Mouse (Mus musculus) spleen, embryonic (tissue): ENCODE measurements around the gene Cutal.

Source experiments
- CTCF ChIA-PET: fragments of 350-600 bp; sonication (Branson Sonifier 250); formaldehyde crosslinking; loops from one replicate; lab custom pipeline; 2022; lab: Charles Lee

Cutal gene

DNA sequence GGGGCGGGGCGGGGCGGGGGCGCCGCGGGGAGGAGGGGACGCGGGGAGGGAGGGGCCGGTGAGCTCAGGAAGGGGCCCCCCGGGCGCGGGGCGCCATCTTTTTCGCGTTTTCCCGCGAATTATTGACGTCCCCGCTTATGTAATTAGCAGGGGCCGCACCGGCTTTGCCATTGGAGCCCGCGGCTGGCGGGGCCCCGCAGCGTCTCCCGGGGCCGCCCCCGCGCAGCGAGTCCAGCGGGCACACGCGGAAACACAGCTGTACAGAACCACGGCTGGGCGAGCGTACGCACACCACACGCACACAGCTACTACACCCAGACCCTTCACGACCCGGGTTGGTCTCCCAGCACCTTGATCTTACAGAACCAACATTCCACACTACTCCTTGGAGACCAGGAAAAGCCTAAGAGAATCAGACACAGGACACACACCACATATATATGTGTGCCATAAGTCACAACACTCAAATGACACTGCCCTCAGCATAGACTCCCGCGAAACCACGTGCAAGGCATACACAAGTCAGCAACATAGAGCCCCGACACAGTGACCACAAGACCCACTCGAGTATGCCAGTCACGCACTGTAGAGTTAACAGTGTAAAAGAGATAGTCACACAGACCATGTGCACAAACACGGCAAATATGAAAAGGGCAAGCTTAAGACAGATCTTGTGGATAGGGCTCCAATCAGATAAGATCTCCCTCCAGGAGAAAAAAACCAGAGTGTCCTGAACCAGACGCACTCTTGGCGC, 40.0 kb downstream of the Cutal start:
- CTCF ChIA-PET, result interaction anchor here (1.1 to 1.2 kb wide), 2 partner anchors 49 to 62 kb away, joined by 3 read pairs; no protein-coding TSS in a partner anchor

DNA sequence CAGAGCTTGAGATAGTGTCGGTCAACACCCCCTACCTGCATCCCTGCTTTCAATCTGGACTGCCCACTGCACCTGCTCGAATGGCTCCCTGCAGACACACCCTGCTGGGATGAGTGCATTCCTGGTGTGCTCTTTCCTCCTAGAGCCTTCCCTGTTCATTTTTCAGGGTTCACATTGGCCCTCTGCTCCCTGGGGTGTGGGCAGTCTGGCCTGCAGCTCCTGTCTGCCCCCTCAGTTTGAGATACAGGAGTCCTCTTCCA, 40.6 kb downstream of the Cutal start:
- CTCF ChIA-PET, result interaction anchor here (1.2 kb wide), 1 partner anchor 48 kb away, joined by 3 read pairs; no protein-coding TSS in a partner anchor

DNA sequence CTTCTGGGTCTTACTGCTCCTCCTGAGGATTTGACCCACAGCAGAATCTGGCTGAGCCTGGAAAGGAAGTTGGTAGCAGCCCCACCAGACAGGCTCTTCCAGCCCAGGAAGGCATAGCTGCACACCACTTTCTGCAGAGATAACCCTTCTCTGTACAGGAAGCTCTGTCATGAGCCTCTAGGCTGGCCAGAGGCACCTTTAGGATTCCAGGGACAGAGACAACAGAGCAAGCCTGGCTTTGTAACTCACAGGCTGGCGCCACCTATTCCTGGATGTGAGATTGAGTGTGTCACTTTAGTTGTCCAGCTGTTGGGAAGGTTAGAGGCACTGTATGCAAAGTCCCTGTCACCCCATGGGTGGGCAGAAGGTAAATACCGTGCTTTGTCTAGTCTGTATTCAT, 40.9 kb downstream of the Cutal start:
- CTCF ChIA-PET, result interaction anchor here (1.2 kb wide), 1 partner anchor 48 kb away, joined by 3 read pairs; no protein-coding TSS in a partner anchor

DNA sequence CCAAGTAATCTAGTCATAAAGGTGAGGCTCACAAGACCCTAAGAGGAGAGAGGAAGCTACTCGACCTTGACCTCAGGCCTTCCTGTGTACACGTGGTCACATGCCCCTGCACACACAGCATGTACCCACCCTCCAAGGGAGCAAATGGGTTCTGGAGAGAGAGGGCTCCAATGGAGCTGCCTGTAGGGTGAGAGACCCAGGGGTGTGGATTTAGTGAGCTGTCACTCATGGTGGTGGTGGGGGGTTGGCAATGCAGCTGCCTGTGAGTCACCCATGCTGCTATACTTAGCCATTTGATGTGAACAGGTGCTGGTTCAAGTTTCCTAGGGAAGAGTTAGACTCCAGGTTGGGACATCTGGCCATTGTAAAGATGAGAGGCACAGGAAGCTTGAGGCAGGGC, 45.9 kb downstream of the Cutal start:
- CTCF ChIA-PET, result no interaction called here

DNA sequence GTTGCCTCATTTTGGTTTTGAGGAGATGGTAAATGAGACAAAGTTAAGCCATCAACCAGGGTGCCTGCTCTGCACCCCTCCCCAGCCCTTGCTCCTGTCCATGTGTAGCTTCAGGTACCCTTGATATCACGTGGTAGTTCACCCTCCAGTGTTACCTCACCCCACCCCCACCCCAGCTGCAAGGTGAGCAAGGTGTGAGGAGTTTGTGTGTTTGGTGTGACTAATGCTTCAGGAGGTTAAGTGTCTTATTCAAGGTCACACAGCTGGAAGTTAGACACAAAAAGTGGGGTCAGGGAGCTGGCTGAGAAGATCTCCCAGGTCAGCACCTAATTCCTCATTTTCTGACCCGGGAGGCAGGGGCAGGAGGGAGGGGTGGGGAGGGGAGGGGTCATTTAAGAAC, 48.5 kb downstream of the Cutal start:
- CTCF ChIA-PET, result interaction anchor here (0.8 kb wide), 1 partner anchor 23 kb away, joined by 12 read pairs; no protein-coding TSS in a partner anchor

DNA sequence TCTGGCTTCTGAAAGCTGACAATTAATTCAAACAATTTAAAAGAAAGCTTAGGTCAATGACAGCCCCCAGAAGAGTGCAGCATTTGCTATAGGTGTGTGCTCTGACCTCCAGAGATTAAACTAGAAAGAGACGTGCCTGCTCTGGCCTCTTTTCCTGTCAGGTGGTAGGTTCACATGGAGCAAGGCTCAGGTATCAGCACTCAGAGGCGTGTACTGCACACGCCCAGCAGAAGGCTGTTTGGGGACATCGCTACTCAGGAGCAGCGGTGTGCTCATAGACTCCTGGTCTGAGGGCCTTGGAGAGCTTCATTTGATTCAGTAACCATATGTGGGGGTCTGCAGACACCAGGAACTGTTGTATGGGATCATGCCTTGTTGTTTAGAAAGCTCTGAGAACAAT, 53.1 kb downstream of the Cutal start:
- CTCF ChIA-PET, result no interaction called here

- CTCF ChIA-PET, result interaction anchor here (0.9 kb wide), 1 partner anchor 24 kb away, joined by 4 read pairs; no protein-coding TSS in a partner anchor
Observed at GRCm38 (mm10) chr2:34937460-34937859, 63.3 kb downstream of the Cutal start.

GRCm38 (mm10) chr2:34938269-34939208, 64.3 kb downstream of the Cutal start:
- CTCF ChIA-PET, result interaction anchor here (0.6 kb wide), 1 partner anchor 46 kb away, joined by 3 read pairs; no protein-coding TSS in a partner anchor

DNA sequence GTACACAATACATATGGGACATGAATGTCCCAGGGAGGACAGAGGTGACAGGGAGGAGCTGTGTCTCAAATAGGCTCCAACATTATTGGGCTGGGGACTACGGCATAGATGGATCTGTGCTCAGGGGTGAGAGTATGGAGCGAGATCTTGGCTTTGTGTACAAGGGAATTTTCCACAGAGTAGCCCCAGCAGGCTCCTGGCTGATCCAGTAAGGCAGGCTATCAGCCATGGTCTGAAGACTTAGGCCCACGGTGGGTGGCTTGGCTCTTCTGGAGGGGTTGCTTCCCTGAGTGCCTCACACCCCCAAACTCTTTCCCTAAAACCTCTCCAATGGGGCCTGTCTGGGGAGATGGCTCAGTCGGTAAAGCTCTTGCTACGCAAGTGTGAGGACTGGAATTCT, 66.0 kb downstream of the Cutal start:
- CTCF ChIA-PET, result interaction anchor here (0.6 kb wide), 1 partner anchor 139 kb away, joined by 3 read pairs; no protein-coding TSS in a partner anchor

DNA sequence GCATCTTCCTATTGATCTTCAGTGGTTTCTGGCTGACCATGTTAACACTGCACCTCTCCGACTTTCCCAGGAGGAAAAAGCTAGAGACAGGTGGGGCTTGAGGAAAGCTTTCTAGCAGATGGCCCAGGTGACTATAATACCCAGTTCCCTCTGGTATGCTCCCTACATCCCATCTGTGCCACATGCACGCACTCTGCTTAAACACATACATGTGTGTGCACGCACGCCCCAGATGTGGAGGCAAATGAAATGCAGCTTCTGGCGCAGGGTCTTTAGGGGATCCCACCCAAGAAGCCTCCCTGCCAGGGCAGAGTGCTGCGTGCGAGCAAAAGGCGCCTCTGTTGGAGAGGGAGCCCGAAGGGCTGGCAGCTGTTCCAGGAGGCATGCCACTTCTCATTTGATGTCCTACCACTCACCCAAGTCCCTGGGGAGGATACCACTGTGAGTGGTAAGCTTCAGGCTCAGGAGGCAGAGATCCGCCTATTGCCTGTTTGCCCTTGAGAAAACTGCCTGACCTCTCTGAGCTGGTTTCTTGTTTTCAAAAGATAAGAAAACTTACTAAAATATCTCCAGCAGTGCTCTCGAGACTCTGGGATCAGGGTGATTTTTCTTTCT, 67.0 kb downstream of the Cutal start:
- CTCF ChIA-PET, result interaction anchor here (1.1 kb wide), 2 partner anchors 10 to 20 kb away, joined by 3 read pairs; partner anchors contain the start of gene Traf1
